Mouse (Mus musculus) hindbrain, embryonic 16.5 days (tissue): ENCODE data around the gene BC052040. TPM values are rescaled to one million over a fixed set of nuclear protein-coding genes. Genes with fewer than 3 reads are reported as not detected.
A peak's percentile ranks its signal among the peaks of the same experiment; 100 is the strongest.

Source experiments
- ATAC-seq: fragments of 200-750 bp; cut with Nextera tagmentation; 2 replicates; pipeline ENCODE4 v1.8.0; 2017; ENCODE audit warnings: moderate TSS enrichment, moderate library complexity
- H3K27ac ChIP-seq: fragments of 300-500 bp; sonication (generic); 2 replicates; pipeline ENCODE4 v1.5.1; 2014; ENCODE audit warnings: low read depth, mild to moderate bottlenecking, control low read depth, low read length, moderate library complexity
- H3K27me3 ChIP-seq: fragments of 300-500 bp; sonication (generic); replicated peaks from 2 replicates; pipeline ENCODE4 v1.6.1; 2014; ENCODE audit warnings: low read length; ENCODE audit not compliant: control insufficient read depth, insufficient read depth
- H3K36me3 ChIP-seq: fragments of 300-500 bp; sonication (generic); 2 replicates; pipeline ENCODE4 v1.6.1; 2014; ENCODE audit warnings: mild to moderate bottlenecking, low read length, moderate library complexity, mixed read lengths; ENCODE audit not compliant: control insufficient read depth, insufficient read depth
- H3K4me1 ChIP-seq: fragments of 300-500 bp; sonication (generic); 2 replicates; pipeline ENCODE4 v1.6.1; 2014; ENCODE audit warnings: low read depth, low read length; ENCODE audit not compliant: control insufficient read depth, insufficient read depth
- H3K4me2 ChIP-seq: fragments of 300-500 bp; sonication (generic); 2 replicates; pipeline ENCODE4 v1.6.1; 2014; ENCODE audit warnings: mild to moderate bottlenecking, low read length, control low read depth, moderate library complexity
- H3K4me3 ChIP-seq: fragments of 300-500 bp; sonication (generic); 2 replicates; pipeline ENCODE4 v1.5.1; 2014; ENCODE audit warnings: mild to moderate bottlenecking, low read length, control low read depth, moderate library complexity
- H3K9ac ChIP-seq: fragments of 300-500 bp; sonication (generic); 2 replicates; pipeline ENCODE4 v1.6.1; 2014; ENCODE audit warnings: low read depth, mild to moderate bottlenecking, control low read depth, low read length, moderate library complexity
- H3K9me3 ChIP-seq: fragments of 300-500 bp; sonication (generic); 2 replicates; pipeline ENCODE4 v1.6.1; 2014; ENCODE audit warnings: mild to moderate bottlenecking, low read length, moderate library complexity; ENCODE audit not compliant: control insufficient read depth
- WGBS: fragments of 180-500 bp; shearing (Covaris S2); extraction: QIAGEN DNeasy Blood & Tissue Kit; methylation state at CpG from one replicate; pipeline ENCODE4 v1.1.7; 2014; 5-methylcytosine and 5-hydroxymethylcytosine counted together
- polyA plus RNA-seq: library from polyadenylated mRNA; unstranded; fragments of >200 nt; fragmentation: Nextera tagmentation; extraction: Ambion mirVana; gene quantifications from 2 replicates; pipeline ENCODE4 v1.2.1, GENCODE M21; 2015

The BC052040 gene
- 20.5 and 23.3 TPM in 2 replicates for polyA plus RNA-seq

- under 1% methylated on average over 41 of the region's 41 CpGs for WGBS
- peak; percentile 99 for ATAC-seq
Observed at GRCm38 (mm10) chr2:115581241-115581988, at the start of gene BC052040. BC052040 (plus strand) TSS chr2:115581716.

GRCm38 (mm10) chr2:115538009-115538690 lies 43.4 kb upstream of the BC052040 start:
- H3K27ac ChIP-seq: no peak overlapping the region
- no peaks in the 10 kb centered on the region for H3K36me3 ChIP-seq
- H3K4me2 ChIP-seq: no peak overlapping the region
- H3K4me1 ChIP-seq: peaks cover 2% of the 10 kb centered on the region; the same call in 1 of the 2 replicates
- no peaks in the 10 kb centered on the region for H3K9me3 ChIP-seq
- ATAC-seq: peak; percentile 89
- H3K27me3 ChIP-seq: no peaks in the 10 kb centered on the region
- no peak overlapping the region for H3K4me3 ChIP-seq
- no peak overlapping the region for H3K9ac ChIP-seq
- WGBS: 34% methylated on average over 13 of the region's 13 CpGs

More at GRCm38 (mm10) chr2:115581241-115581988, at the start of gene BC052040:
- H3K36me3 ChIP-seq: no peaks in the 10 kb centered on the region
- no peaks in the 10 kb centered on the region for H3K27me3 ChIP-seq
- H3K4me3 ChIP-seq: peak within 1 kb of the TSS; percentile 58
- H3K9me3 ChIP-seq: no peaks in the 10 kb centered on the region
- H3K27ac ChIP-seq: peak within 1 kb of the TSS; percentile 75
- peak within 1 kb of the TSS; percentile 80 for H3K4me2 ChIP-seq
- H3K9ac ChIP-seq: peak within 1 kb of the TSS; percentile 77
- H3K4me1 ChIP-seq: peaks cover 8% of the 10 kb centered on the region

- peaks cover 2% of the 10 kb centered on the region; the same call in 1 of the 2 replicates for H3K4me1 ChIP-seq
- no peak overlapping the region for H3K9ac ChIP-seq
- WGBS: 39% methylated on average over 5 of the region's 5 CpGs
- H3K4me2 ChIP-seq: no peak overlapping the region
- no peaks in the 10 kb centered on the region for H3K27me3 ChIP-seq
- H3K36me3 ChIP-seq: no peaks in the 10 kb centered on the region
- no peak overlapping the region for H3K27ac ChIP-seq
- ATAC-seq: no peak; the same call in 1 of the 2 replicates
- no peaks in the 10 kb centered on the region for H3K9me3 ChIP-seq
- no peak overlapping the region for H3K4me3 ChIP-seq
Observed at GRCm38 (mm10) chr2:115538691-115539283, 42.7 kb upstream of the BC052040 start.

- Histone ChIP-seq H3K4me3 (no peak overlapping the region), H3K9me3 (no peaks in the 10 kb centered on the region), H3K4me2 (no peak overlapping the region), H3K9ac (no peak overlapping the region), H3K36me3 (no peaks in the 10 kb centered on the region), H3K27ac (no peak overlapping the region), H3K27me3 (no peaks in the 10 kb centered on the region), H3K4me1 (peaks cover 2% of the 10 kb centered on the region; the same call in 1 of the 2 replicates)
- WGBS: 88% methylated on average over 5 of the region's 5 CpGs
- ATAC-seq: no peak
Observed at GRCm38 (mm10) chr2:115539731-115540130, 41.8 kb upstream of the BC052040 start.

- H3K4me1 ChIP-seq: peaks cover 2% of the 10 kb centered on the region; the same call in 1 of the 2 replicates
- whole genome bisulfite sequencing: 74% methylated on average over 11 of the region's 11 CpGs
- H3K27ac ChIP-seq: no peak overlapping the region
- no peaks in the 10 kb centered on the region for H3K27me3 ChIP-seq
- H3K4me3 ChIP-seq: no peak overlapping the region
- H3K4me2 ChIP-seq: no peak overlapping the region
- H3K9me3 ChIP-seq: no peaks in the 10 kb centered on the region
- no peak overlapping the region for H3K9ac ChIP-seq
- ATAC-seq: no peak
- no peaks in the 10 kb centered on the region for H3K36me3 ChIP-seq
Observed at GRCm38 (mm10) chr2:115542401-115543123, 39.0 kb upstream of the BC052040 start.

GRCm38 (mm10) chr2:115543212-115543611 lies 38.3 kb upstream of the BC052040 start:
- Histone ChIP-seq H3K27ac (no peak overlapping the region), H3K4me3 (no peak overlapping the region), H3K36me3 (no peaks in the 10 kb centered on the region), H3K4me2 (no peak overlapping the region), H3K27me3 (no peaks in the 10 kb centered on the region), H3K4me1 (no peaks in the 10 kb centered on the region; the same call in 1 of the 2 replicates), H3K9me3 (no peaks in the 10 kb centered on the region), H3K9ac (no peak overlapping the region)
- ATAC-seq: no peak
- 88% methylated on average over 4 of the region's 4 CpGs for WGBS

GRCm38 (mm10) chr2:115551901-115552300 lies 29.6 kb upstream of the BC052040 start:
- ATAC-seq: no peak
- H3K27me3 ChIP-seq: no peaks in the 10 kb centered on the region
- WGBS: 79% methylated on average over 3 of the region's 3 CpGs
- H3K4me3 ChIP-seq: no peak overlapping the region
- H3K4me1 ChIP-seq: no peaks in the 10 kb centered on the region
- no peak overlapping the region for H3K4me2 ChIP-seq
- no peak overlapping the region for H3K27ac ChIP-seq
- no peaks in the 10 kb centered on the region for H3K9me3 ChIP-seq
- H3K9ac ChIP-seq: no peak overlapping the region
- H3K36me3 ChIP-seq: no peaks in the 10 kb centered on the region

- H3K36me3 ChIP-seq: no peaks in the 10 kb centered on the region
- H3K4me1 ChIP-seq: no peaks in the 10 kb centered on the region
- H3K27me3 ChIP-seq: no peaks in the 10 kb centered on the region
- no peaks in the 10 kb centered on the region for H3K9me3 ChIP-seq
- no peak overlapping the region for H3K4me2 ChIP-seq
- no peak overlapping the region for H3K4me3 ChIP-seq
- 86% methylated on average over 3 of the region's 3 CpGs for WGBS
- H3K9ac ChIP-seq: no peak overlapping the region
- no peak for ATAC-seq
- no peak overlapping the region for H3K27ac ChIP-seq
Observed at GRCm38 (mm10) chr2:115562155-115562827, 19.2 kb upstream of the BC052040 start.
